Mouse (Mus musculus): ENCODE data around the gene Lrp1.

Gene Lrp1

GRCm38 (mm10) chr10:127500894-127501893 is 119.8 kb downstream of the Lrp1 start, which contains the start of gene Stac3:
Gene Stac3, plus strand, starts transcription at chr10:127501686.
- DNase-seq (ENCODE audit: low spot score in 2 of 2), result no peak

- no peak for DNase-seq (ENCODE audit: low spot score in 2 of 2)
These were observed 120.9 kb downstream of the Lrp1 start for GRCm38 (mm10) chr10:127500042-127500441.

- no peak for DNase-seq (ENCODE audit: low spot score in 2 of 2)
These were observed 121.4 kb downstream of the Lrp1 start for GRCm38 (mm10) chr10:127499516-127499915.

DNA sequence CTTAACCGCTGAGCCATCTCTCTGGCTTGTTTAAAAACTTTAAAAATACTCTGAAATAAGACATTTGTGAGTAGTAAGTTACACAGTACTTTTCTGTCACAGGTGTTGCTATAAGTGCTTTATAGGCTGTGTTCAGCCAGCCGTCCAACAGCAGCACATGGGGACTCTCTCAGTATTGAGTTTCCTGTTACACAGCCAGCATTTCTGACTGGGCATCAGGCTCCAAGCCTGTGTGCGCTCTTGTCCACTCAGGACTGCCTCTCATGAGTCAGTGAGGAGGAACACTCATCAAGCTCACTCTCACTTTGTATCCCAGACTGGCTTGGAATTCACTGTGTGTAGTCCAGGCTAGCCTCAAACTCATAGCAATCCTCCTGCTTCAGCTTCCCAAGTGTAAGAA is 124.8 kb downstream of the Lrp1 start:
- no peak for DNase-seq (ENCODE audit: low spot score in 2 of 2)

- DNase-seq (ENCODE audit: low spot score in 2 of 2), result no peak
These were observed 128.8 kb downstream of the Lrp1 start for GRCm38 (mm10) chr10:127492118-127492517.

- DNase-seq (ENCODE audit: low spot score in 2 of 2), result no peak
These were observed 129.8 kb downstream of the Lrp1 start for GRCm38 (mm10) chr10:127491128-127491512.

DNA sequence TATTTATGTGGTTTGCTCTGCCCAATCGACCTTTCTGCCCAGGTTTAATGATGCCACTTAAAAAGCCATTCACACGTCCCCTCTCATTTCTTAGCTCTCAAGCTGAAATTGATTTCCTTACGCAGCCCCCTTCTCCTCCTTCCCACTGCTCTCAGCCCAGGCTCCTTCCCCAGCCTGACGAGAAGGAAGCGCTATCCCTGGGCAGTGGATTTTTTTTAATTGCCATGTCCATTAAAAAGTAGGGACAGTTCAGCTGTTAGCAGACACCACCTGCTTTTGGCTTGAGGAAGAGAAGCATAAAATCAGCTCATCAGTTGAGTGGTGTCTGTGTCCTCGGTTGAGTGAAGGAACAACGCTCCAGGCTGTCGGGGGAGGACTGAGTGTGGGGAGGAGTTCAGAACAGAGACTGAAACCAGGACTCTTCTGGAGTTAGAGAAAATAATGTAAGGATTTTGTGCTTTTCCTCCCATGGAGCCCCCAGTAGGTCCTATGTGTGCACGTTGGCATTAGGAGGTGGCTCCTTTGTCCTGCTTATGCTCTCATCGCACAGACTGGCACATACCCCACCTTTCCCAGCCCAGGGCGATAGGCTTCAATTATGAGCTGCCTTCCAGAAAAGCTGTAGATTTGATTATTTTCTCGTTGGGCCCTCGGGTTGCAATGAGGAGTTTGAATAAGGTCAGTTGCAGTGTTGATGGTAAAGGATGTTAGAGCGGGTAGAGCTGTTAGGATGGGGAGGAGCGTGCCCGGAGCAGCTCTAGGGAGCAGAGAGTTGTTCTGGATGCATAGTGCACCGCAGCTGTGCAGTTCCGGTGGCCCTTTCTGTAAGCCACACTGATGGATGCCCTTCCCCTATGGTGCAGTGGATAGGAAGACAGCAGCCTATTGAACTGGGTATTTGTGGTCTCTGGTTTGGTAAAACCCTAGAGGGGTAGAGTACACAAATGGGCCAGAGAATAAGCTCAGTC is 130.5 kb downstream of the Lrp1 start:
- DNase-seq (ENCODE audit: low spot score in 2 of 2), result no peak

DNA sequence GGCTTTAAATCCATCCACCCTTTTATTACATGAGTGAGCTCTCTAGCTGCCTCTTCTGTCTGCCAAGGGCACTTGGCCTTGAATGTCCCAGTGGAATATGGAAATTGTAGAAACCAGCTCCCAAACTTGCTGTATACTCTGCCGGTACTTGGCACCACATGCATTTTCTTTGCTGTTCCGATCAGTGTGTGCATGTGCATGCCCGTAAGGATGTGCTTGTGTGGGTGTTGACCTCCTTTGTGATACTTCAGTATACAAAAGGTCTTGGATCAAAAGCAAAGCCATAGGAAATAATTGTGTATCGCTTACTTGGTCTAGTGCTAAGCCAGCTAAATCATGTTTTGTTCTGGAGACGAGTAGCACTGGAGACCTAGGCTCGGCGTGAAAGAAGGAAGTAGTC is 132.1 kb downstream of the Lrp1 start:
- no peak for DNase-seq (ENCODE audit: low spot score in 2 of 2)

Data from frontal cortex, postnatal 14 days (tissue).